Mouse (Mus musculus) brain, embryonic 18.5 days (tissue): ENCODE data around the gene Gm37240.

Source experiments
- DNase-seq: peaks from one replicate; pipeline ENCODE4 v3.0.0-alpha.2; 2012; ENCODE audit warnings: low read depth, low spot score

Gene Gm37240

DNA sequence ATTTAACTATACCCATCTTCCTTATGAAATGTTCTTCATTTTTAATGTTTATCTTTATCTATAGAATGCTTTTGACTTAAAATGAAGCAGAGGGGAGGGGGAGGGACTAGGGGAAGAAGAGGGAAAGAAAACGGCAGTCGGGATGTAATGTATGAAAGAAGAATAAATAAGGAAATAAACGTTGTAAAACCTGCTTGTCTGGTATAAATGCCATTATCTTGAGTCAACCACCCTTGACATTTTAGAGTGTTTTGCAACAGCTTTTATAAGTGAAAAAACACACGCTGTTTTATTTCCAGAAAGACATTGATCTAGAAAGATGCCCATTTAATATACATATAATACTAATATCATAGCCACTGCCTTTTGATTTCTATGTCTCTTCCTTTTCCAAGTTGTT lies 469.7 kb downstream of the Gm37240 start:
- DNase-seq, result no peak

DNA sequence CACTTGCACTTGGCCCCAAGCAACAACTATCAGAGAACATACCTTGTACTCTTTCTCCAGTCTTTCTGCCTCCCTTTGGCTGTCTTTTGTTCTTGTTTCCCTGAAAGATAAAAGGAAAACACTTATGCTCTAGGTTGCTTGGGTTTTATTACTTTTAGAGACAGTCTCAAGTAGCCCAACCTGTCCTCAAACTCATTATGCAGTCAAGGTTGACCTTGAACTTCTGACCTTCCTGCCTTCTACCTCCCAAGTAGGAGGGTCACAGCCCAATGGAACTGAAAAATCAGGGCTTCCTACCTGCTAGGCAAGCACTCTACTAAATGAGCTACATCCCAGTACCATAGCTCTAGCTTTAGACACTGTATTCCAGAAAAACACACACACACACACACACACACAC lies 488.5 kb downstream of the Gm37240 start:
- no peak for DNase-seq

DNA sequence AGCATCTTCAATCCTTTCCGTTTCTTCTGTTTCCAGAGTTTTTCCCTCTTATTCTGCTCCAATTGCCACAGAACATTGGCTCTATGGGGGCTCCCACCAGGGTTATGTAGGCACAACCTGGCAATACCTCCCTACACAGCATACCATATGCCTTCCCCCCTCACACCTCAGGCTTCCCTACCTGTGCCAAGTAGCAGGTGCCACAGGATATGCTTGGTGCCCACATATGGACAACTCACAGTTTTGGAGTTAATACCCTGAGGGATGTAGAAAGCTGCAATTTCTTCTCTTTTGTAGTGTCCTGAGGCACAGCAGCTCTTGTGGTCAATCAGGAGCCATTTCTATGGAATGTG lies 488.9 kb downstream of the Gm37240 start:
- no peak for DNase-seq

DNA sequence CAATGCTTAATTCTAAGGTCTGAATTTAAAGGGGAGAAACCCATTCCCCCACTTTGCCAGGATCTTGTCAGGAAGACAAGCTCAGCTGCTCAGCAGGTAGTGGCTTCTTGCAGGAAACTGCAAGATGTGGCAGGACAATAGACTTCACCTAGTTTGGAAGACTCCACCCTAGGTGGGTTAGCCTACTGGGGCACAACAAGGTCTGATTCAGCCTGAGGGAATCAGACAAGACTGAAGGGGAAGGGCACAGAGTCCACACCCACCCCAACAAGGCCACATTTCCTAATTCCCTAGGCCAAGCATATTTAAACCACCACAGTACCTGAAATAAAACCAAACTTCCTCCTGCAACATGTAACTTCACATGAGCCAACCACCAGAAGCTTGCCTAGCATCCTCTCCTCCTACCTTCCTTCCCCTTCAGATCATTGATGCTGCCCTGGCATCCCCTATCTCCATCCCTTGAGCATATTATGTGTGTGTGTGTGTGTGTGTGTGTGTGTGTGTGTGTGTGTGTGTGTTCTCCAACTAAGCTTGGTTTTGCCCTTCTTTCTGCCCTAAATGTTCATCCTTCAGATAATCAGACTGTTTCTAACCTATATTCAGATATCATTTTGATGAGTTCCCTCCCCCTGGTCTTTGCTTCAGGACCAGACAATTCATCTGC lies 489.4 kb downstream of the Gm37240 start:
- no peak for DNase-seq

DNA sequence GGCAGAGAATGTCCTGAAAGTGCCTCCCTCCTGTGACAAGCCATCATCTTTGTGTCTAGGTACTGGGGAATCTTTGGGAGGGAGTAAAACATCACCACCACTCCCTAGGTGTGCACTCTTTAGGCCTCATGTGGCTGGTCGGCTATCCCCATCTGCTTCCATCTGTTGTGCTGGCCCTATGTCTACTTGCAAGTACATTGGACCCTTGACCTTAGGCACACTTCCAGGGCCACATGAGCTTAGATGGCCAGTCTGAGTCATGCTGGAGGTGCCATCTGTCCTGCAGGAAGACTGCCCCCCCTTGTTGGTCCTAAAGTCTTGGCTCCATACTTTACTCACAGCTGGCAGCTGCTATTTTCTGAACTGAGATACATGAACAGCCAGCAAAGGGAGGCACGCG lies 493.9 kb downstream of the Gm37240 start:
- no peak for DNase-seq

DNA sequence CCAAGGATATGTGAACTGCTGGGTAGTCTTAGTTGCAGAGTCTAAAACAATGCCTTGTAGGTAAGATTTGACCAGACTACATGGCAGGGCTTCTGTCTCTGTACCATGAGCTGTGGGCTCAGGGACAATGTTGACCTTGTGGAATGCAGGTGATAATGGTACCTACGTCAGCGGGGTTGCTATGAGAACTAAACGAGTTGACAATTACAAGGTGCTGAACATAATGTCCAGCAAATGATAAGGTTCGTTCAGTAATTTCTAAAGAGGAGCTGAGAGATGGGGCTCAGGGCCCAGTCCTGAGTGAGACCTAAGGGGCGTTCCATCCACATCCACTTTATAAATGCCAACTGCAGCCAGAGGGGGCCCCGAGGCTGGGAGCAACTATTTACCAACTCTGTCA lies 495.6 kb downstream of the Gm37240 start:
- DNase-seq, result no peak

DNA sequence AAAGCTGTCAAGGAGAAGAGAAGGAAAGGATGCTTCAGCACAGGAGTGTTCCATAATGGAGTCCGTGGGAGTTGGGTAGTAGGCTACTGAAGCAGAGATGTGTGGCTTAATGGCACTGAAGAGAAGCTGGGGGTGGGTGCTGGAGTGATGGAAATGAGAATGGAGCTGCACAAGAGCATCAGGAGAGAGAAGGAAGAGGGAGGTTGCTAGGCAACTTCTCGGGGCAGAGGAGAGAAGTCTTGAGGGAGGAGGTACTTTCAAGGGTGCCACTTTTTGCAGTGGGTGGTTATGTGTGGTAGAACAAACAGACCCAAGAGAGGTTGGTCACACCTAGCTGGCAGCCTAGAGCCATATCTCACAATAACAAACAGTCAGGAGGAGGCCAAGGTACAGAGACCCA lies 496.2 kb downstream of the Gm37240 start:
- no peak for DNase-seq

DNA sequence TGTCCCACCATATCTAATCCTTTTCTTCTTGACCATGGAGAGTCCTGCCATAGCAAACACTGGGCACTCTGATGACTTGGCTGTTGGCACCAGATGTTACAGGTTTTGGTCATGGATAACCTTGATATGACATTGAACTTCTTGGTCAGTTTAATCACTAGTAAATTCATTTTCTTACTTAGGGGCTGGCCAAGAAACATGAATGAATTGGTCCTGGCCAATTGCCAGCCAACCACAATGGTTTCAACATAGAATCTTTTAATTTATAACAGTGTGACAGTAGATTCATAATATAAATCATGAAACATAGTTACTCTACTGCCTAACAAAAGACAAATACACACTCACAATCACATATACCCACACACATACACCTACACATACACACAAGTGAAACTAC lies 501.9 kb downstream of the Gm37240 start:
- DNase-seq, result no peak

DNA sequence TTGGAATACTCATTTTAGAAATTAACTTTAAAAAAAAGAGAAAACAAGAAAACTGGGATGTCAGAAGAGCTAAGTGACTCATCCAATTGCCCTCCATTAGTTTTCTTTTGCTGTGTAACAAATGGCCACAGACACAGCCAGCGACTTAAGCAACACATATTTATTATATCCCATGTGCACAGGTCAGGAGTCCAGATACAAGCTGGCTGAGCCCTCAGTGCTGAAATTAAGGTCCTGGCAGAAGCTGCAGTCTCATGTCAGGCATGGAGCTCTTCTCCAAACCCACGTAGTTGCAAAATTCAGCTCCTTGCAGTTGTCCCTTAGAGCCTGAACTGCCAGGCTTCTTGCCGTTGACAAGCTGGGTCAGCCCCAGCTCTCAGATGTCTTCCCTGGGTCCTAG lies 504.0 kb downstream of the Gm37240 start:
- no peak for DNase-seq

DNA sequence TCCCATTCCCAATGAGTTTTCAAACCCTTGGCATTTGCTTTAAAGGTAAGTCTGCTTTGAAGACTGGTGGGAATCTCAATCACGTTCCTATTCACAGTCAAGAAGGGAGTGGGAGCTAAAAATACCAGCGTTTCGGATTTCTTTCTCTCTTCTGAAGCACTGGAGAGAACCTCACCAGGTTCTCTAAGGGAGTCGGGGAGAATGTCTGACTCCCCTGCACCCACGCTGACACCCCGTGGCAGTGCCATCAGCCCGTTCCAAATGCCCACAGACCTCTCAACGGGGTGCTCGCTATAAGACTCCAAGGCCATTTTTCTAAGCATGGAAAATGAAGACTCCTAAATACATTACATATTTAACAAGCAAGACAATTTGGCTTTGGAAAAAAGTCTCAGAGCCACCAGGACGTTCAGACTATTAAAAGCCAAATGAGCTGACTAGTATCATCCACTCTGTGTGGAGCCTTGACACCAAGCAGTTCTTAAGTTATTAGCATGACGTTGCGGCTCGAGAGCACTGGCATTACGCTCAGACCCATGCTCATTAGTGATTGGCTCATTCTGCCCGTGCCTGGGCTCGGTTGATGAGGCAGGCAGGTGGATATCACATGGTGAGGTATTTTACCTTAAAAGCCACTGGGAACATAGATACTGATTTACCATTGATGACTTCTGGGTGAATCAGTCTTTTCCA lies 508.5 kb downstream of the Gm37240 start:
- DNase-seq, result no peak

DNA sequence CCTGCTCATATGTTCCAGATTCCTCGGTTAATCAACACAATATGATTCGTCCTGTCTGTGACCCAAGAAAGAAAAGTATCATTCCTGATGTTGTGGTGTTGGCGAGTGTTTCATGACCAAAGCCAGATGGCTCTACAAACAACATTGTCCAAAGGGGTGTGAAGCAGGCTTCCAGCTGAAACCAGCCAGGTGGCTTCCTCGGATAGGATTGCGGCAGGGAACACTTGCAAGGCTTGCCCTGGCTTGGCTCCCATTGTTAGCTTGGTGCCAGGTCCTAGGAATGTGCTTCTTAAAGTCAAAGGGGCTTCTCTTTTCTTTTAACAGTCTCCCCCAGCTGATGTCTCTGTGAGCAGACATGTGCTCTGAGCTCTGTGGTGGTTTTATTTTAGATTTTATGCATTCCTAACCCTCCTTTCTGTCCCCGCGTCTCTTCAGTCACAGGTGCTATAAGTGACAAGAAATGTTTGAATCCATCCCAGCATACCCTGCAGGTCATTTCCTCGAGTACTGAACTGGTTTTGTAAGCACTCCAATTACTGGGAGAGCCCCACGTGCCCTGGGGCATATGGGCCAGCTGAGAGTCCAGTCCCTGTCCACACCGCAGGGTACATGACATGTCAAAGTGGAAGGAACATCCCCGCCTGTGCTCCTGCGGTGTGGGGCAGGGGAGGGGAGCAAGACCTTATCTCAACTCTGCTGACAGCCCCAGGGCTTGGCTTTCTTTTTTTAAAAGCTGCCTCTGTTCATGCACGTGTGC lies 509.2 kb downstream of the Gm37240 start:
- DNase-seq, result no peak

DNA sequence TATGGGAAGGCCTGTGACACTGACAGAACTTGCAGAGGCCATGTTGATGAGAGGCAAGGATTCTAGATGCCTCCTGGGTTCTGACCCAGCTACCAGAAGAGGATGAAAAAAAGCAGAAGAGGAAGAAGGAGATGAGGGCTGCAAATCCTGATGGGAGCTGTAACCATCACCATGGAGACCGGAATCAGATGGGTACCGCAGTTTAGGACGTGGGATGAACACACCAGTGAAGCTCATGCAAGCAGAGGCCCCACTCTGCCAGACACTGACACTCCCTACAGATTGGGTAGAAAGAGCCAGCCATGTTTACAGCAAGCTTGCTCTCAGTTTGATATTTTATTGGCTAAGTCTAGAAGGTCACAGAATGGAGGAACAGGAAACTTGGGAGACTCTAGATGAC lies 509.8 kb downstream of the Gm37240 start:
- DNase-seq, result no peak

DNA sequence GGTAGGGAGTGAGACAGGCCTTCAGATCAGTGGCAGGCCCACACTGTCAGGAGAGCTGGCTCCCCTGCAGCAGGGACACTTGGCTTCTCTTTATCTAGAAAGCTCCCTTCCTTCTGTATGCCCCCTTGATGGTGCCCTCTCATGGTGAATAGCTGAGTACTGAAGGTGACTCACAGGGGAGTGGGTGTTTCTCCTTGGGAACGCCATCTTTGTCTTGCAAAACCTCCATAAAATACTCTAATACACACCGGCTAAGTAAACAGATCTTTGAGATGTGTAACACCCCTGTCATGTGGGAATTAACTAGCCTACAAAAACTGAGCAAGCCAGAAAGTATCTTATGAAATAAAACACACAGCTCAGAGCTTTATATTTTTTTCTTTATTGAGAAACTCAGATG lies 510.8 kb downstream of the Gm37240 start:
- no peak for DNase-seq

DNA sequence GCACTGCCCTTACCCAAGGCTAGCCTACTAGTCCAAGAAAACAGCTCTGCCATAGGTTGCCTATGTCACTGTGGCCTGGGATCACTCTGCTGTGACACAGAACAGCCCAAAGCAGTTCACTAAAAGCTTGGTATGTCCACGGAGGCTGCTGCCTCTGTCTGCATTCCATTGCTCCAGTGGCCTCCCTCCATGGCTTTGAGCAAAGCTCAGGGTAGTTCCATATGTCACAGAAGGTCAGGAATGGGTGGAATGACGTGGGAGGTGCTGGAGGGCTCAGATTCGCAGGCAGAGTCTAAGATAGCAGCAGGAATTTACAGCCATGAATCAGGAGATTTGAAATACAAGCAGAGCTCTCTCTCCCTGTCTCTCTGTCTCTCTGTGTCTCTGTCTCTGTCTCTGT lies 514.3 kb downstream of the Gm37240 start:
- no peak for DNase-seq

DNA sequence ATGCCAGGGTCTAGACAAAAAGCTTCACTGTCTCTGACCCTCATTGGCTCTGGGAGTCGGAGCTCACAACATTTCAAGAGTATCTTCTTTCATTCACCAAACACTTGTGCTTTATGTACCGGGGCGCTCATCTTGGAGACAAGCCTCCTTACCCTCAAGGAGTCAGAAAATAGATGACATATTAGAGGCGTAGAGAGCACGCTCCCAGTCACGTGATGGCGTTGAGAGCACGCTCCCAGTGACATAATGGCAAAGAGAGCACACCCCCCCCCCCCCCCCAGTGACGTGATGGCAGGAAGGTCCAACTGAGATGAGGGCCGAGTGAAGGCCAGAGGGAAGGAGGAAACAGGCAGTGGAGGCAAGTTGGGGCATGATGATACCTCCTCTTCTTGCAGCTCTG lies 517.5 kb downstream of the Gm37240 start:
- no peak for DNase-seq

DNA sequence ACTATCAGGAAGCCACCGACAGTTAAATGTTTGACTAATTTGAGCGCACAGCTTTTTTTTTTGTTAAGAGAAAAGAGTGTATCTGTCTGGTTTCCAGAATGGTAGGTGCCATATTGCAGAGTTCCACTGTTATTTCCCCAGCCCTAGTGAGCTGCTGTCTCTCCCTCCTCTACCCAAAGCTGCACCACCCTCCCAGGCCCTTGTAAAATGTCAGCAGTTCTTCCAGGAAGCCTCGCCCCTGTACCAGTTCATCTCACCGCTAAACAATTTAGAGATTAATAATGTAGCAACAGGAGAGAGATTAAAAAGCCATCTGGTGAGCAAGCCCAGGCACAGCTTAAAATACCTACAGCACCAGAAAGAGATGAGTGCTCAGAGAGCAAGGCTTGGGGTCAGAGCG lies 518.2 kb downstream of the Gm37240 start:
- no peak for DNase-seq

DNA sequence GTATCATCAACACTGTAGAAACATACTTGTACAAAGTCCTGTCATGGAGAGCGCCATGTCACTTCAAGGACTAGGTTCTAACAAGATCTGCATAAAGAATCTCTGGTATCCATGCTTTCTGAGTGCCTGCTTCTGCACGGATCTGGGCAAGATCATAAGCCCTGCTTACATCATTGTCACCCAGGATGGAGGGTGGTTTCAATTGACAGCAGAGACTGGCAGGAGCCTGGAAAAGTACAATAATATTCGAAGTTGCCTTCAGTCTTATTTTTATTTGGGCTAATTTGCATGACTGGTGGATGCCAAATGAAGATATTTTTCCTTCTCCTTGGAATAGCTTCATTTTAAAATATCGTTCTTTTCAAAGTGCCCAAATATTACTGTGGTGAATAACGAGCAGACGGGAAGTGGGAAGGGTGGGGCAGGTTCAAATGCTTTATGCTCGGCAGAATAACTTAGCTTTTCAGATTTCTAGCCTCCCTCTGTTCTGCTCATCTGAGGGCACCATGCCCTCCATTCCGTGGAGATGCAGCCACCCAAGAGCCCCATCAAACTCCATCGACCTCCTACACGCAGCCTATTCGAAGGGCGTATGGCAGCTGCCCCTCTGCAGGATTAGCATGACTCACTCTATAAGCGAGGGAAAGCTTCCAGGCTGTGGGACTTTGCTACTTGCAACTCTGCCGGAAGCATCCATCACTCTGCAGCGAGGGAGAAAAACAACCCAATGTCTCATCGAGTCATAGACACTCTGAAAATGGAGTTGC lies 518.8 kb downstream of the Gm37240 start:
- no peak for DNase-seq

DNA sequence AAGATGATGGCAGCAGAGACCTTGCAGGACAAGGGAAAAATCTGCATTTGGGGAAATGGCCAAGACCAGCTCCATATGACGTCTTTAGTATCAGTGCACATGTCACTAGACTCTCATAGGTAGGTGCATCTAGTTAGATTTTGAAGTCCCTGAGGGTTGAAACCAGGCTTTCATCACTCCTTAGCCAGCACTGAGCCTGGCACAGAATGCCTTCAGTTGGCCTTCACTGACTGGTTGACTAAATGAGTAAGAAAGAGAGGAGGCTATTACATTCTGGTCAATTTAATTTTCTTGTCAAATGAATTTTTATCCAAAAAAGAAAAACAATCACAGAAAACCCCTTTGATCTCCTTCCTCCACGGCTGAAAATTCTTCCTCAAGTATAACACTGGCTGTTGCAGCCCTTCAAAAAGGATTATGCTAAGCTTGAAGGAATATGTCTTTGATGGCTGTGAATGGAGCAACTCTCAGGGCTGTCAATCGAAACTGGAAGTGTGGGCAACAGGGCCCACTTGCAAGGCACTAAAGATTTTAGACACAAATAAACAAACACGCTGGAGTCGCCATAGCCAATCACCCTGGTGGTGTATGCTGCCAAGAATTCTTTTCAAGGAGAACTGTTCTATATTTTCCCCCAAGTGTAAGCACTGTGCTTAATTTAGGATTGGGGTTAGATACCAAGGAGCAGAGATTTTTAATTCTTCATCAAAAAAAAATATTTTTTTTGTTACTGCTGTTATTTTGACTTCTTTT lies 522.6 kb downstream of the Gm37240 start:
- DNase-seq, result no peak

DNA sequence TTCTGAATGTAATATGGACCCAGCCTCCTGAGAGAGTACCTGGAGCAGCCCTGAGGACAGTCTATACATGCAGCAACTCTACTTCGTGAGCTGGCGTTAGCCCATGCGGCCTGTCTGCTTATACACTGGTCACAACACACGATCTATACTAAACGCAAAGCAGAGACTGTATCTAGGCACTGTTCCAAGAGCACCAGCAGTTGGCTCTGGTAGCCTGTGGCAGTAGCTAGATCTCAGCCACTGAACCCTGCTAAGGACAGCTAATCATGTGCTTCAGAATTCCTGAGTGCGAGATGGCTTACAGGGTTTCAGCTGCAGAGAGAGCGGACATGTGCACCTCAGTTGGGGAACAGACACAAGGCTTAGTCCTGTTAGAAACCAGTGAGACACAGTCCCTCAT lies 524.4 kb downstream of the Gm37240 start:
- no peak for DNase-seq

DNA sequence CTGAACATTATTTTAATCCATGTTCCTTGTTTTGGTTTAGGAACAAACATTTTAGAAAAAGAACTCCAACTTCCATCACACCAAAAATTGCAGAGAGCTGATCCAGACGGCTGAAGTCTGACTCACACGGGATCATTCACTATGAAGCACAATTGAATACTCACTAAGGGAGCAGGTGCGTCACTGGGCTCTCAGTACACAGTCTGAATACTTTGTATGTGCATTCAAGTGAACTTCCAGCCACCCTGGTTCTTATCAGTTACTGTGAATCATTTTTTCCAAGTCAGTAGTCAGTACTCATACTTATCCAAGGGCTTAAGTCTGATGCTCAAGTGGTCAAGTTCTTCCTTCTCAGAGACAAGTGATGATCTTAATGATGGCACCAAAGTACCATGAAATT lies 530.9 kb downstream of the Gm37240 start:
- no peak for DNase-seq

DNA sequence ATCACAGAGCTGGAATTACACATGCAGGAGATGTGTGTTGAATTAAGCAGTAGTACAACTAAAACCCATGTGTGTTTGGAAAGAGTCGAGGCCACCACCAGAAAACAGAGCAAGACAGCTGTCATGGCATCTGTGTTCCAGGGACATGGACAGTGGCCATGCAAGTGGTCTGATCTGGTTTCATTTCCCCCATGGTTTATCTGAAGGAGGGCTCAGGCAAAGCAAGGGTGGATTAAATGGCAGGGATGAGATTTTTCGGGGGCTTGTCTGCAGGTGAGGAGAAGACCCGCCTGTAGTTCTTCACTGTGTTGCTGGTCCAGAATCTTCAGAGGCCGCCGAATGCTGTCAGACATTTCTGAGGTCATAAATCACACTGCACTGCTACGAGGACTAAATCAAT lies 539.3 kb downstream of the Gm37240 start:
- no peak for DNase-seq
